Mouse (Mus musculus): ENCODE measurements around the gene Smpdl3a. TPM values are rescaled to one million over a fixed set of nuclear protein-coding genes. Genes with fewer than 3 reads are reported as not detected.
A peak's percentile ranks its signal among the peaks of the same experiment; 100 is the strongest.

Gene Smpdl3a
- total RNA-seq, 2 experiments from 2014 or later: 66.4 to 74.7 TPM

DNA sequence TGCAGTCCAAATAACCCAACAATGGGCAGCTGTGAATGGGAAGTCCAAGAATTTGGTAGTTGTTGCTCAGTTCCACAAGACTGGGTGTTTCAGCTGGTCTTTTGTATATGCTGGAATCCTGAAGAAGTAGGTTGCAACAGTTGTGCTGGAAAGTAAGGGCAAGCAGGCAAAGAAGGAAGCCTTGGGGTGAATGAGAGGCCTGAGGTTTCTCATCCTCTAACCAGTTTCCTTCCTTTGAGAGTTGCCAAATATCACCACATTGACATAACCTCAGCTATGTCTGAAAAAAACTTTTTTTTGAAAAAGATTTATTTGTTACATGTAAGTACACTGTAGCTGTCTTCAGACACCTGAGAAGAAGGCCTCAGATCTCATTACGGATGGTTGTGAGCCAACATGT lies 41.0 kb downstream of the Smpdl3a start:
- intact Hi-C loops (cut with DNase I): no loop called here

DNA sequence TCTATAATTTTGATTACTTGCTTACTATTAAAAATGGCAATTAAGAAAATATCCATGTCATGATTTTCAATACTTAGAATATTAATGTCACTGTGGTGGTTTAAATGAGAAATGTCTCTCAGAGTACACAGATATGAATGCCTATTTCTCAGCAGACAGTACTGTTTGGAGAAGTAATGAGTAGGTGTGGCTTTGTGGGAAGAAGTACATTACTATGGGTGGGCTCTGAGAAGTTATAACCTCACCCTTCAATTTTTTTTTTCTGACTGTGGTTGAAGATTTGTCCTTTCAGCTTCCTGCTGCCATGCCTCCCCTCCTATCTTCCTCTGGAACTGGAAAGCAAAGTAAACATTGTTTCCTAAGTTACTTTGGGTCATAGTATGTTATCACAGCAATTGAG lies 41.8 kb downstream of the Smpdl3a start:
- no peak for TF ChIP-seq CTCF (IDR thresholded peaks at IDR 0.05)
- no peak overlapping the region for H3K4me3 ChIP-seq
- intact Hi-C loops (cut with DNase I): no loop called here
- DNase-seq: no peak
- no peak overlapping the region for H3K27ac ChIP-seq

More for the DNA sequence above, 41.0 kb downstream of the Smpdl3a start:
- TF ChIP-seq CTCF (IDR thresholded peaks at IDR 0.05): no peak
- Histone ChIP-seq H3K27ac (no peak overlapping the region), H3K4me3 (no peak overlapping the region)
- no peak for DNase-seq

DNA sequence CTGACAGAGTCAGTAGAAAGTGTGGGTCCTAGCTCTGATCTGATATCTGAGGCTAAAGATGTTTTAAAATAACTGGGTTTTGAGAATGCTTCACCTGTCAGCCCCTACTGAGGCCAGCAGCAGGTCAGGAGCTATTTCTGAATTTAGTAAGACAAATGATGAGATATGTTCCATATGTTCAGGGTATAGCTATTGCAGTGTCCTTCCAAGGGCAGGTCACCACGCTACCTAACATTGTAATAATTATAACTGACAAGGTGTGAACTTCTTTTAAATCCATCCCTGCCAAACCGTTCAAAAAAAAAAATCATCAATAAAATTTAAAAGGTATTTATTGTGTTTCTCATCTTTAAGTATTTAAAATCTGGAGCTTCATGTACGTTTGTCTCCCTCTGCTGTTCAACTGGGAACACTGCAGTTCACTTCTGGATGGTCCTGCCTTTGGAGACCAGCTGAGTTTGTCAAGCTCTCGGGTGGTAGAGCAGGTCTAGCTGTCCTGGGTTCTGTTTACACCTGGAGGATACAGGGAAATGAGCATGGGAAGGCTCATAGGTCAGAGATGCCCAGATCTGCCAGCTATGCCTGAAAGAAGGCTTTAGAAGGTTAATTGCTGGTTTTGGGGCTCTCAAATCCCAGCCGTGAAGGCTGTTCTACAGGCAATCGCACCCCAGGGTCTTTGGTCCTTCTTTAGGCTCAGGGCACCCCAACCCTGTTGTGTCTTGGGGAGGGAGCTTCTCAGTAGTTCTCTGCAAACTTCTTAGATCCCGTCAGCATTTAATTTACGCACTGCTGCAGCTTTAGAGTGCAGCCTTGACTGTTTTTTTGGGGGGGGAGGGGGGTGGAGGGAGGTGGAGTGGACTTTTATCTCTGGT lies 47.7 kb downstream of the Smpdl3a start:
- peak; percentile 29 for DNase-seq
- intact Hi-C loops (cut with DNase I): loop anchor here (1.0 kb wide), 1 partner anchor 99 kb away; no protein-coding TSS in a partner anchor
- Histone ChIP-seq H3K4me3 (no peak overlapping the region), H3K27ac (no peak overlapping the region)
- TF ChIP-seq CTCF (IDR thresholded peaks at IDR 0.05): peak; percentile 94

DNA sequence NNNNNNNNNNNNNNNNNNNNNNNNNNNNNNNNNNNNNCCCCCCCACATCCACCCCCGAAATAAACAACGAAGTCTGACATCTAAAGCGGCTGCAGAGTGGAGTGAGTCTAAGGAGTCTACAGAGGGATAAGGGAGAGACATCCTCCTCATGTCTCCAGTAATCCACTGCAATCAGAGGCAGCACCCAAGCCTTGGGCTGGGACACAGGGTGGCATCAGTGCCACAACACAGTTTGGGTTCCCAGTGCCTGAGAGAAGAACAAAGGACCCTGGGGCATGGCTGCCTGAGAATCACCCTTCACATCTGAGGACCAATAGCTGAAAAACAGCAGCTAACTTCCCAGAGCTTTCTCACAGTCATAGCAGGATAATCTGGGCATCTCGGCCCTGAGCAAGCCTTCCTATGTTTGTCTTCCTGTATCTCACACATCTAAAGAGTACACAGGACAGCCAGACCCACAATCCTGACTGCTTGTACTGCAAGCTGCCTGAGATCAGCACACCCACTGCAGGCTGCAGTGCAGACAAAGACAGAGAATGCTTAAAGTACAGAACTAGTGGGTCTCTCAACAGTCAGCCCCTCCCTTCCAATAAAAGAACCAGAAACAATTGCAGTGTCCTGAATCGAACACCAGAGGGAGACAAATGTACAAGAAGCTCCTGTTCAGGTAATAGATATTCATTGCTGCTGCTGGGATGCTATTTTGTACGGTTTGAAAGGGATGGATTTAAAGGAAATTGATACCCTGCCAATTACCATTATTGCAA lies 54.0 kb downstream of the Smpdl3a start:
- intact Hi-C loops (cut with DNase I): no loop called here
- DNase-seq: no peak
- Histone ChIP-seq H3K4me3 (no peak overlapping the region), H3K27ac (no peak overlapping the region)
- TF ChIP-seq CTCF (IDR thresholded peaks at IDR 0.05): peak; percentile 50

Other genes with a start within 250 kb of the Smpdl3a start
- gene Pkib, start 162.4 kb upstream of the Smpdl3a start, total RNA-seq (2021): not detected
- not detected for gene Fabp7, start 9.5 kb upstream of the Smpdl3a start, total RNA-seq (2021)

All from gastrocnemius, adult 2 months (tissue).